Mouse (Mus musculus): ENCODE measurements at regions not wholly inside any gene's neighbourhood (a gene's known extent, or its start where the extent isn't known, plus 50 kb on each side); places are given as distances from the start of the nearest gene placed in this dataset.

- Histone ChIP-seq H3K9me3 (ENCODE audit: control insufficient read depth, low read length) (no peaks in the 10 kb centered on the region), H3K27ac (replicated peaks in 1 of 2; ENCODE audit: control insufficient read depth in 1 of 2, insufficient read depth in 1 of 2, low read depth in 2 of 2, low read length in 2 of 2) (no peak overlapping the region), H3K4me3 (ENCODE audit: control insufficient read depth in 1 of 2, insufficient read depth in 1 of 2, low read depth in 1 of 2, low read length in 2 of 2) (no peak overlapping the region), H3K36me3 (ENCODE audit: control insufficient read depth, insufficient read depth, low read length) (no peaks in the 10 kb centered on the region), H3K4me2 (ENCODE audit: low read length) (no peak overlapping the region), H3K4me1 (ENCODE audit: control insufficient read depth in 2 of 2, insufficient read depth in 2 of 2, low read length in 2 of 2) (no peaks in the 10 kb centered on the region), H3K27me3 (ENCODE audit: control insufficient read depth, insufficient read depth, low read length) (no peaks in the 10 kb centered on the region), H3K9ac (ENCODE audit: low read length) (no peak overlapping the region)
- ATAC-seq (ENCODE audit: insufficient number of reproducible peaks, insufficient read depth, low FRiP score, low read depth), result no peak
- 79% methylated on average over 5 of the region's 5 CpGs for WGBS
Measured at GRCm38 (mm10) chr11:8148485-8148825, 515.9 kb downstream of the Tns3 start.

GRCm38 (mm10) chr11:8147790-8148484 is 516.4 kb downstream of the Tns3 start:
- H3K27ac ChIP-seq (replicated peaks in 1 of 2; ENCODE audit: control insufficient read depth in 1 of 2, insufficient read depth in 1 of 2, low read depth in 2 of 2, low read length in 2 of 2), result no peak overlapping the region

GRCm38 (mm10) chr11:8137366-8137765 is 527.0 kb downstream of the Tns3 start:
- no peaks in the 10 kb centered on the region for H3K36me3 ChIP-seq (ENCODE audit: control insufficient read depth, insufficient read depth, low read length)
- 31% methylated on average over 4 of the region's 4 CpGs for WGBS
- H3K9me3 ChIP-seq (ENCODE audit: control insufficient read depth, low read length), result no peaks in the 10 kb centered on the region
- no peak overlapping the region for H3K9ac ChIP-seq (ENCODE audit: low read length)
- no peak for ATAC-seq (ENCODE audit: insufficient number of reproducible peaks, insufficient read depth, low FRiP score, low read depth)
- H3K4me3 ChIP-seq (ENCODE audit: control insufficient read depth in 1 of 2, insufficient read depth in 1 of 2, low read depth in 1 of 2, low read length in 2 of 2), result no peak overlapping the region
- H3K27me3 ChIP-seq (ENCODE audit: control insufficient read depth, insufficient read depth, low read length), result no peaks in the 10 kb centered on the region
- no peak overlapping the region for H3K27ac ChIP-seq (replicated peaks in 1 of 2; ENCODE audit: control insufficient read depth in 1 of 2, insufficient read depth in 1 of 2, low read depth in 2 of 2, low read length in 2 of 2)
- H3K4me2 ChIP-seq (ENCODE audit: low read length), result no peak overlapping the region
- H3K4me1 ChIP-seq (ENCODE audit: control insufficient read depth in 2 of 2, insufficient read depth in 2 of 2, low read length in 2 of 2), result no peaks in the 10 kb centered on the region

More at GRCm38 (mm10) chr11:8147790-8148484, 516.4 kb downstream of the Tns3 start:
- no peaks in the 10 kb centered on the region for H3K9me3 ChIP-seq (ENCODE audit: control insufficient read depth, low read length)
- no peaks in the 10 kb centered on the region for H3K36me3 ChIP-seq (ENCODE audit: control insufficient read depth, insufficient read depth, low read length)
- no peak overlapping the region for H3K9ac ChIP-seq (ENCODE audit: low read length)
- WGBS, result 56% methylated on average over 6 of the region's 6 CpGs
- H3K4me2 ChIP-seq (ENCODE audit: low read length), result no peak overlapping the region
- H3K4me3 ChIP-seq (ENCODE audit: control insufficient read depth in 1 of 2, insufficient read depth in 1 of 2, low read depth in 1 of 2, low read length in 2 of 2), result no peak overlapping the region
- no peaks in the 10 kb centered on the region for H3K27me3 ChIP-seq (ENCODE audit: control insufficient read depth, insufficient read depth, low read length)
- ATAC-seq (ENCODE audit: insufficient number of reproducible peaks, insufficient read depth, low FRiP score, low read depth), result no peak
- no peaks in the 10 kb centered on the region for H3K4me1 ChIP-seq (ENCODE audit: control insufficient read depth in 2 of 2, insufficient read depth in 2 of 2, low read length in 2 of 2)

- Histone ChIP-seq H3K4me2 (ENCODE audit: low read length) (no peak overlapping the region), H3K4me3 (ENCODE audit: control insufficient read depth in 1 of 2, insufficient read depth in 1 of 2, low read depth in 1 of 2, low read length in 2 of 2) (no peak overlapping the region), H3K9me3 (ENCODE audit: control insufficient read depth, low read length) (no peaks in the 10 kb centered on the region), H3K36me3 (ENCODE audit: control insufficient read depth, insufficient read depth, low read length) (no peaks in the 10 kb centered on the region), H3K27me3 (ENCODE audit: control insufficient read depth, insufficient read depth, low read length) (no peaks in the 10 kb centered on the region), H3K4me1 (ENCODE audit: control insufficient read depth in 2 of 2, insufficient read depth in 2 of 2, low read length in 2 of 2) (no peaks in the 10 kb centered on the region), H3K27ac (replicated peaks in 1 of 2; ENCODE audit: control insufficient read depth in 1 of 2, insufficient read depth in 1 of 2, low read depth in 2 of 2, low read length in 2 of 2) (no peak overlapping the region), H3K9ac (ENCODE audit: low read length) (no peak overlapping the region)
- no peak for ATAC-seq (ENCODE audit: insufficient number of reproducible peaks, insufficient read depth, low FRiP score, low read depth)
- WGBS, result 74% methylated on average over 4 of the region's 4 CpGs
Measured at GRCm38 (mm10) chr11:8136666-8137065, 527.7 kb downstream of the Tns3 start.

- 52% methylated on average over 2 of the region's 2 CpGs for WGBS
- Histone ChIP-seq H3K4me2 (ENCODE audit: low read length) (no peak overlapping the region), H3K36me3 (ENCODE audit: control insufficient read depth, insufficient read depth, low read length) (no peaks in the 10 kb centered on the region), H3K27me3 (ENCODE audit: control insufficient read depth, insufficient read depth, low read length) (no peaks in the 10 kb centered on the region), H3K9me3 (ENCODE audit: control insufficient read depth, low read length) (no peaks in the 10 kb centered on the region), H3K4me1 (ENCODE audit: control insufficient read depth in 2 of 2, insufficient read depth in 2 of 2, low read length in 2 of 2) (no peaks in the 10 kb centered on the region), H3K4me3 (ENCODE audit: control insufficient read depth in 1 of 2, insufficient read depth in 1 of 2, low read depth in 1 of 2, low read length in 2 of 2) (no peak overlapping the region), H3K27ac (replicated peaks in 1 of 2; ENCODE audit: control insufficient read depth in 1 of 2, insufficient read depth in 1 of 2, low read depth in 2 of 2, low read length in 2 of 2) (no peak overlapping the region), H3K9ac (ENCODE audit: low read length) (no peak overlapping the region)
- no peak for ATAC-seq (ENCODE audit: insufficient number of reproducible peaks, insufficient read depth, low FRiP score, low read depth)
Measured at GRCm38 (mm10) chr11:8109286-8109685, 555.0 kb downstream of the Tns3 start.

GRCm38 (mm10) chr11:8101091-8101490 is 563.2 kb downstream of the Tns3 start:
- Histone ChIP-seq H3K27me3 (ENCODE audit: control insufficient read depth, insufficient read depth, low read length) (no peaks in the 10 kb centered on the region), H3K4me1 (ENCODE audit: control insufficient read depth in 2 of 2, insufficient read depth in 2 of 2, low read length in 2 of 2) (no peaks in the 10 kb centered on the region), H3K27ac (replicated peaks in 1 of 2; ENCODE audit: control insufficient read depth in 1 of 2, insufficient read depth in 1 of 2, low read depth in 2 of 2, low read length in 2 of 2) (no peak overlapping the region), H3K36me3 (ENCODE audit: control insufficient read depth, insufficient read depth, low read length) (no peaks in the 10 kb centered on the region), H3K9me3 (ENCODE audit: control insufficient read depth, low read length) (no peaks in the 10 kb centered on the region), H3K4me2 (ENCODE audit: low read length) (no peak overlapping the region), H3K9ac (ENCODE audit: low read length) (no peak overlapping the region), H3K4me3 (ENCODE audit: control insufficient read depth in 1 of 2, insufficient read depth in 1 of 2, low read depth in 1 of 2, low read length in 2 of 2) (no peak overlapping the region)
- 61% methylated on average over 7 of the region's 7 CpGs for WGBS
- ATAC-seq (ENCODE audit: insufficient number of reproducible peaks, insufficient read depth, low FRiP score, low read depth), result no peak

- H3K9me3 ChIP-seq (ENCODE audit: control insufficient read depth, low read length), result no peaks in the 10 kb centered on the region
- no peaks in the 10 kb centered on the region for H3K27me3 ChIP-seq (ENCODE audit: control insufficient read depth, insufficient read depth, low read length)
- 74% methylated on average over 2 of the region's 2 CpGs for WGBS
- no peaks in the 10 kb centered on the region for H3K36me3 ChIP-seq (ENCODE audit: control insufficient read depth, insufficient read depth, low read length)
- no peak overlapping the region for H3K27ac ChIP-seq (replicated peaks in 1 of 2; ENCODE audit: control insufficient read depth in 1 of 2, insufficient read depth in 1 of 2, low read depth in 2 of 2, low read length in 2 of 2)
- no peak overlapping the region for H3K4me3 ChIP-seq (ENCODE audit: control insufficient read depth in 1 of 2, insufficient read depth in 1 of 2, low read depth in 1 of 2, low read length in 2 of 2)
- no peak for ATAC-seq (ENCODE audit: insufficient number of reproducible peaks, insufficient read depth, low FRiP score, low read depth)
- H3K4me1 ChIP-seq (ENCODE audit: control insufficient read depth in 2 of 2, insufficient read depth in 2 of 2, low read length in 2 of 2), result no peaks in the 10 kb centered on the region
- no peak overlapping the region for H3K4me2 ChIP-seq (ENCODE audit: low read length)
- H3K9ac ChIP-seq (ENCODE audit: low read length), result no peak overlapping the region
Measured at GRCm38 (mm10) chr11:8084328-8084727, 580.0 kb downstream of the Tns3 start.

GRCm38 (mm10) chr11:8082811-8083210 is 581.5 kb downstream of the Tns3 start:
- H3K9ac ChIP-seq (ENCODE audit: low read length), result no peak overlapping the region
- H3K4me2 ChIP-seq (ENCODE audit: low read length), result no peak overlapping the region
- ATAC-seq (ENCODE audit: insufficient number of reproducible peaks, insufficient read depth, low FRiP score, low read depth), result no peak
- H3K4me1 ChIP-seq (ENCODE audit: control insufficient read depth in 2 of 2, insufficient read depth in 2 of 2, low read length in 2 of 2), result no peaks in the 10 kb centered on the region
- 75% methylated on average over 4 of the region's 6 CpGs for WGBS
- H3K9me3 ChIP-seq (ENCODE audit: control insufficient read depth, low read length), result no peaks in the 10 kb centered on the region
- H3K27ac ChIP-seq (replicated peaks in 1 of 2; ENCODE audit: control insufficient read depth in 1 of 2, insufficient read depth in 1 of 2, low read depth in 2 of 2, low read length in 2 of 2), result no peak overlapping the region
- H3K27me3 ChIP-seq (ENCODE audit: control insufficient read depth, insufficient read depth, low read length), result no peaks in the 10 kb centered on the region
- no peak overlapping the region for H3K4me3 ChIP-seq (ENCODE audit: control insufficient read depth in 1 of 2, insufficient read depth in 1 of 2, low read depth in 1 of 2, low read length in 2 of 2)
- H3K36me3 ChIP-seq (ENCODE audit: control insufficient read depth, insufficient read depth, low read length), result no peaks in the 10 kb centered on the region

Measured in heart, embryonic 14.5 days (tissue).